Mouse (Mus musculus): ENCODE measurements around the gene Cds2.
"Not testable (repeated sequence)": the region's sequence is repeated elsewhere in the genome, so short reads cannot be mapped to it uniquely, and the experiment has no call there.

Gene Cds2

DNA sequence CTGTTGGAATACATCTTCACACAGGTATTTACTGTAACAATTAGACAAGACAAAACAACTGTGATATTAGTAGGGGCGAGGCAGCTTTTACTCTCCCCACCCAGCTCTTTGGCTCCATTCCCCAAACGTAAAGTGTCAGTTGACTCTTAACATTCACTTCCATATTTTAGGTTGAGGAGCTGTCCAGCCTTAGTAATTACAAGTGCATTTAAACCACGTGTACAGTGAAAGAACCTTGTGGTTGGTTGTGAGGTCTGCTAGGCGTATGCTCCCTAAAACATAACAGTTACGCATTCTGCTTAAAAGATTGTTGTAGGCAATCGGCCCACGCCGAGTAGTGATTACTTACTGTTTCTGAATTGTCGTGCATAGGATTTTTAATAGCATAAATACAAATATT, 2.2 kb downstream of the Cds2 start:
- no peak for DNase-seq (ENCODE audit: low spot score)

DNA sequence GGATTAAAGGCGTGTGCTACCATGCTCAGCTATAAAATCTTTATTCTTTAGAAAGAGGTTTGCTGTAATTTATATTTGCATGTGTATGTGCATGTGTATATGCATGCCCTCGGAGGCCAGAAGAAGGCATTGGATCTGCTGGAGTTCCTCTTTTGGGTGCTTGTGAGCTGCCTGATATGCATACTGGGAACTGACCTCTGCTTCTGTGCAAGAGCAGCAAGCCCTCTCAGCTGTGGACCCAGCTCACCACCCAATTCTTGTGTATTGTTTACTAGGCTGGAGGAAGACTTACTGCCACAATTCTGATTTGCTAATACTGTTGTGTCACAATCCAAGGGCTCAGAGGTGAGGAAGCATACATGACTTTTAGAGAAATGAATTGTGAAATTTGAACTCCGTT, 3.1 kb downstream of the Cds2 start:
- DNase-seq (ENCODE audit: low spot score): no peak

- no peak for DNase-seq (ENCODE audit: low spot score)
Observed at GRCm38 (mm10) chr2:132269217-132269616, 6.3 kb downstream of the Cds2 start.

- DNase-seq (ENCODE audit: low spot score): no peak
Observed at GRCm38 (mm10) chr2:132270331-132270951, 7.5 kb downstream of the Cds2 start.

GRCm38 (mm10) chr2:132272694-132273389, 9.9 kb downstream of the Cds2 start:
- no peak for DNase-seq (ENCODE audit: low spot score)

- no peak for DNase-seq (ENCODE audit: low spot score)
Observed at GRCm38 (mm10) chr2:132275527-132275926, 12.6 kb downstream of the Cds2 start.

DNA sequence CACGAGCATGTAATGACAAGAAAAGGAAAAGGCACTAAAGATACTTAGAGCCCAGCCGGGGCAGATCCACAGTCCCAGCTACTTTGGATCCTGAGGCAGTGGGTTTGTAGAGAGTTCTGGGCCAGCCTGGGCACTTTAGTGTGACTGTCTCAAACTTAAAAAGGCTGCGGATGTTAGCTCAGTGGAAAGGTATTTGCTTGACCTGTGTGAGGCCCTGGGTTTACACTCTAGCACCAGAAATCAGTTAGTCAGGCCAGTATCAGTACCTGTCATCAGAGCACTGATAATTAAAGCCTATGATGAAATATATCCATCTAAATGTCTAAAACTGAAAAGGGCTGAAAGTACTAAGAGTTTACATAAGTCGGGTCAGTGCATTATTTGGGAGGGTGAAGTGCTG, 13.3 kb downstream of the Cds2 start:
- DNase-seq (ENCODE audit: low spot score): no peak

GRCm38 (mm10) chr2:132278273-132278853, 15.4 kb downstream of the Cds2 start:
- no peak for DNase-seq (ENCODE audit: low spot score)

DNA sequence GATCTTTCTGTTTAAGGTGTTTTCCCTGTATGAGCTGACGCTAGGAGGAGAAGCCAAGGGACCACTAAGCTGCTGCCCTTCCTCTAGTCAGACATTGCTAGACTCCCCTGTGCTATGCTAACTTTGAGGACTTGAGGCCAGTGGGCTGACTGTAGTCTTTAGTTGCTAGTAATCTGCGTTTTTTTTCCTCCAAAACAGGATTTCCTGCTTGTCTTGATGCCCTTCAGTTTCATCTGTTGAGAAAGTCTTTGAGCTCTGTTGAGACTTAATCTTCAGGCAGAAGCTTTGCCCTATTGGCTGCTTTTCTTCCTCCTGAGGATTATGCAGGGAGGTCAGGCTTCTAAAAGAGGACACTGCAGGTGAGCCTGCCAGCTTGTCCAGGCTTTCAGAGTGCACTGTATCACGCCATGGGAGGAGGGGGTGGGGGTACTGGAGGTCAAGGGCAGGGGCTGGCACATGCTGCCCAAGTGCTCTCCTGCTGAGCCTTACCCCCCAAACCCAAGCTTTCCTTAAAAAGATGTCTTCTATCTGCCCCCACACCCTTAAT, 16.5 kb downstream of the Cds2 start:
- DNase-seq (ENCODE audit: low spot score): no peak

GRCm38 (mm10) chr2:132279978-132280377, 17.0 kb downstream of the Cds2 start:
- peak; percentile 36 for DNase-seq (ENCODE audit: low spot score)

GRCm38 (mm10) chr2:132280518-132281120, 17.7 kb downstream of the Cds2 start:
- no peak for DNase-seq (ENCODE audit: low spot score)

GRCm38 (mm10) chr2:132281560-132282452, 18.9 kb downstream of the Cds2 start:
- no peak for DNase-seq (ENCODE audit: low spot score)

DNA sequence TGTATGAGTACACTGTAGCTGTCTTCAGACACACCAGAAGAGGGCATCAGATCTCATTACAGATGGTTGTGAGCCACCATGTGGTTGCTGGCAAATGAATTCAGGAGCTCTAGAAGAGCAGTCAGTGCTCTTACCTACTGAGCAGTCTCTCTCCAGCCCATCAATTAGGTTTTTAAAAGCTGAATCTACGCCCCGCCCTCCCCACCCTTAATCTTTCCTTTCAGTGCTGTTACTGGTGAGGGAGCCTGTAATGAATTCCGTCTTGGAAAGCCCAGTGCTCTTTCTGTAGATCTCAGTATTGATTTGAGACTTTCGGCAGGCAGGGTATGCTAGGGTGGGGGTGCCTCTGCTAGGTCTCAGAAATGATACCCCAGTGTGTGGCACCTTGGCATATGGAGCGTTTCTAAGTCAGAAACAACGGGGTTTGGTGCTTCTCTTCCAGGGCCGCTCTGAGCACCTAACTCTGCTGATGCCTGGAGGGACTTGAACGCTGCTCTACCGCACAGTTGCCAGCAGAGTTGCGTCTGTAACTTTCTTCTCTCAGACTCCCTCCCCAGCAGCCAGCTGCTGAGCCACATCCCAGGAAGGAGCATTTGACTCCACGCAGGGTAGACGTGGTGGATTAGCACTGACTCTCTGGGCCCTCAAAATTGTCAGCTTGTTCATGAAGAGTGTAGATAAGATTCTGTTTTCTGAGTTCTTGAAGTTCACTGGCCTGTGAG, 19.7 kb downstream of the Cds2 start:
- DNase-seq (ENCODE audit: low spot score): no peak

DNA sequence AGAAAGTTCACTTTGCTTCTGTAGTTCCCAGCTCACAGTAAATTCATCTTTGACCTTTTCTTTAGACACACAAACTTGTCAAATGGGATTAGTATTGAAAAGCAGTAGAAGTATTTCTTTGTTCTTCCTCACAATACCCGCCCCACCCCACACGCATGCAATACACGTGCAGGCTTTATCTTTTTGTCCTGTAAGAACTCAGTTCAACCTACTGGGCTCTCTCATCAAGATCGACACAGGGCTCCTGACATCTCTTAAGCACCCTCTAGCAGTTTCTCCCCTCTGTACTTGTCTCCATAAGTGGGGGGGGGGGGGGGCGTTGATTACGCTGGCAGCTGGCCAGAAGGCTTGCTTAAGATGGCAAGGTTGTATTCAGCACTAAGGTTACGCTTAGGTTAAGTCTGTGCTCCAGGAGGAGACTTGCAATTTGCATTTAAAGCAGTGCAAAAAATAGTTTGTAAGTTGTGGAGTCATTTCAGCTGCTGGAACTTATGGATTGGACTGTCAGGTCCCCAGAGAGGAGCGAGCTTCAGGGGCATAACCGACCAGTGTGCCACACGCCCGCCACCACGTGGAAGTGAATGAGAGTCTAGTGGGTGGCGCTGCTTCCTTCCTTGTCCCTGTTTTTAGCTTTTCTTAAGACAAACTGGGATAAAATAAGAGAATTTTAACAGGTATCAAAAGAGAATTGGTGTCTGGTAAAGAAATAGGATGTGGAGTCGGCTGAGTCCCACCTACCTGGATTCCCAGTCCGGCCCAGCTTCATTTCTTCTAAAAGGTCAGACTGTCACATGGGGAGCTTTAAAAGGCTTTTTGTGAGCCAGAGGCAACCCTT, 20.5 kb downstream of the Cds2 start:
- DNase-seq (ENCODE audit: low spot score): no peak

- no peak for DNase-seq (ENCODE audit: low spot score)
Observed at GRCm38 (mm10) chr2:132284492-132285139, 21.7 kb downstream of the Cds2 start.

DNA sequence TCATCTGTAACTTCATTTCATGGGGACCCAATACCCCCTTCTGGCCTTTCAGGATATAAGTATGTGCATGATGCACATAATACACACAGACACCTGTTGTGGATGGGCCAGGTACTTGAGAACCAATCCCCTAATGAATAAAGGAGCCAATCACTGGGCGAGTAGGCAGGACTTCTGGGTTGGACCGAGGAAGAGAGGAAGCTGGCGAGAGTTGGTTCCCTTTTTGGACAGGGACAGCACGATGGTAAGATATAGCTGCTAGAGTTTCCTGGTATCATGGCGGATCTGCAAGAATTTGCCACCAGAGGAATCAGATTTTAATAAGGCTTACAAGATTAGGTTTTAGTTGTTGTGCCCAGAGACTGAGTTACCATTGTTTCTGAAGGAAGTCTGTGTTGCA, 22.8 kb downstream of the Cds2 start:
- not testable (repeated sequence) for DNase-seq (ENCODE audit: low spot score)

GRCm38 (mm10) chr2:132286376-132287076, 23.6 kb downstream of the Cds2 start:
- no peak for DNase-seq (ENCODE audit: low spot score)

GRCm38 (mm10) chr2:132289213-132289612, 26.3 kb downstream of the Cds2 start:
- not testable (repeated sequence) for DNase-seq (ENCODE audit: low spot score)

DNA sequence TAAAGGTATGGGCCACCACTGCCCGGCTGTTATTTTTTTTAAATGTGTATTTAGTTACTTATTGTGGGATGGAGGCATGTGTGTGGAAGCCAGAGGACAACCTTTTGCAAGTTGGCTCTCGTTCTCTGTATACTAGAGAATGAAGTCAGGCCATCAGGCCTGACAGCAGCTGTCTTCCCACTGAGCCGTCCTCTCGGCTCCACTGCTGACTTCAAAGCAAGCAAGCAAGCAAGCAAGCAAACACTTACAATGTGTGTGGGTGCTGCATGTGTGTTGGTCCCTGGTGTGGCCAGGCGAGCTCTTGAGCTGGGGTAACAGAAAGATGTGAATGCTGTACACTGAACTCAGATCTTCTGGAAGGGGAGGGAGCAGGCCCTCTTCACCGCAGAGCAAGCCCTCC, 27.9 kb downstream of the Cds2 start:
- DNase-seq (ENCODE audit: low spot score): no peak

Data from MN1 (cell line).